Mouse (Mus musculus): ENCODE measurements at regions not wholly inside any gene's neighbourhood (a gene's known extent, or its start where the extent isn't known, plus 50 kb on each side); places are given as distances from the start of the nearest gene placed in this dataset.

GRCm38 (mm10) chr9:116293110-116293509 is 118.0 kb upstream of the Tgfbr2 start:
- intact Hi-C loops (cut with DNase I) = no loop called here
- no peak for DNase-seq

DNA sequence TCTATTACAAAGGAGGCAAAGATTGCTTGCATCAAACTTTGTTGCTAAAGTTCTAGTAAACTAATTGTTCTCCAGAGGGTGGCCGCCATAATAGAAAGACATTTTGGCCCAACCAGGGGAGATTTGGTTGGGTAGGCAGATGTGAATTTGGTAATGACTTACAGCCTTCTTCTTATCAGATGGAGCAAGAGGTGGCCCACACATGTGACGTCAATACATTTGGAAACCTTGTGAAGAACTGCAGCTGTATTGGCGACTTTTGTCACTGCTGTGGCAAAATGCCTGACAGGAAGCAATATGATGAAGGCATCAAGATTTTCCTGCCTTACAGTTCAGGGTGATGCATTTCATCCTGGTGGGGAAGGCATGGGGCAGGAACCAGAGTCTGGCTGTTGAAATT is 116.5 kb upstream of the Tgfbr2 start:
- no peak for DNase-seq
- intact Hi-C loops (cut with DNase I) = no loop called here

DNA sequence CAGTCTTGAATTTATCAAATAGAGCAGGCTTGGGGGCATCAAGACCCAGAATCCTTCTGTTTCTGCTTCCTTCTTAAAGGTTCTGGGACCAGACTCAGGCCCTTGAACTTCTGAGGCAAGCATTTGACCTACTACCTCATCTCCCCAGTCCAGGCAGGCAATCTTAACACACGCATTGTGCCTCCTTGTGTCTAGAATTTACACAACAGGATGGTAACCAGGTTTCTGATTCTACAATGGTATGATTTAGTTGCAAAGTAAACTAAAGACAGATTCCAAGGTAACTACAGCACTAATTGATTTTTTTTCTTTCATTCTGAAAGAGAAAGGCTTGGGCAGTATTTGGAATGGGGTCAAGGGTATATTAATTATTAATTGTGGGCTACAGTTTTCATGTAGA is 115.7 kb upstream of the Tgfbr2 start:
- no peak for DNase-seq
- intact Hi-C loops (cut with DNase I) = no loop called here

- DNase-seq = no peak
- intact Hi-C loops (cut with DNase I) = no loop called here
These were observed 110.7 kb upstream of the Tgfbr2 start for GRCm38 (mm10) chr9:116285691-116286431.

- intact Hi-C loops (cut with DNase I) = no loop called here
- DNase-seq = no peak
These were observed 108.8 kb upstream of the Tgfbr2 start for GRCm38 (mm10) chr9:116283790-116284526.

GRCm38 (mm10) chr9:116281654-116282053 is 106.5 kb upstream of the Tgfbr2 start:
- intact Hi-C loops (cut with DNase I) = no loop called here
- DNase-seq = no peak

GRCm38 (mm10) chr9:116280146-116280545 is 105.0 kb upstream of the Tgfbr2 start:
- DNase-seq = no peak
- intact Hi-C loops (cut with DNase I) = no loop called here

DNA sequence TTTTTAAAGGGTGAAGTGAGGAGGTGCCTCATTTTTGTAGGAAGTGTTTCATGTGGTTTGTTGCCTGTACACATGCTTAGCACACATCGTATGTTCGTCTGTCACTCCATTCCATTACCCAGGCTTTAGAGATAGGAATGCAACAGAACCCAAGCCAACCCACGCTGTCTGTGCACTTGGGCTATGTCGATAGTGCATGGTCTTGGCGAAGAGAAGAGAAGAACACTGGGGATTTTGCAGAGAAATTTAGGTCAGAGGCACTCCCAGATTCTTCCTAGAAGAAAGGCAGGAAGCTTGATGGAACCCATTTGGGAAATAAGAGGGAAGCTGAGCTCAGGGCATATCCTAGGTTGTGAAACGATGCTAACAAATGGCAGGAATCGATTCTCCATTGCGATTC is 103.7 kb upstream of the Tgfbr2 start:
- no peak for DNase-seq
- intact Hi-C loops (cut with DNase I) = no loop called here

- intact Hi-C loops (cut with DNase I) = no loop called here
- no peak for DNase-seq
These were observed 102.6 kb upstream of the Tgfbr2 start for GRCm38 (mm10) chr9:116277736-116278135.

DNA sequence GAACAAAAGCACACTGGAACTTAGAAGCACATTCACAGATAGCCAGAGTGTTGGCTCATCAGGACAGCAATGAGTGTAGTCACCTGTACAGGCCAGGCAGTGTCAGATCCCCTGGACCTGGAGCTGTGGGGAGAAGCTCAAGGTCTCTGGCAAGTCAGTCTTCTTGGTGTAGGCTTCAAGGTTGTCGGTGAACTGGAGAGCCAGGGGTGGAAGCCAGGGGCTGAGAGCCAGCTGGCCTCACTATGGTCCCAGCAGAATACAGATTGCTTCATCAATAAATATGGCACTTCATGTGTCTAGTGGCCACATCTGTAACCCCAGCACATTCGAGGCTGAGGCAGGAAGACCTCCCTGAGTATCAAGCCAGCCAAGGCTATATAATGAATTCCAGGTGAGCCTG is 101.0 kb upstream of the Tgfbr2 start:
- intact Hi-C loops (cut with DNase I) = no loop called here
- DNase-seq = no peak

GRCm38 (mm10) chr9:116272446-116272845 is 97.3 kb upstream of the Tgfbr2 start:
- no peak for DNase-seq
- intact Hi-C loops (cut with DNase I) = no loop called here

GRCm38 (mm10) chr9:116270417-116270828 is 95.3 kb upstream of the Tgfbr2 start:
- intact Hi-C loops (cut with DNase I) = no loop called here
- no peak for DNase-seq

- intact Hi-C loops (cut with DNase I) = no loop called here
- DNase-seq = no peak
These were observed 92.3 kb upstream of the Tgfbr2 start for GRCm38 (mm10) chr9:116267411-116267810.

DNA sequence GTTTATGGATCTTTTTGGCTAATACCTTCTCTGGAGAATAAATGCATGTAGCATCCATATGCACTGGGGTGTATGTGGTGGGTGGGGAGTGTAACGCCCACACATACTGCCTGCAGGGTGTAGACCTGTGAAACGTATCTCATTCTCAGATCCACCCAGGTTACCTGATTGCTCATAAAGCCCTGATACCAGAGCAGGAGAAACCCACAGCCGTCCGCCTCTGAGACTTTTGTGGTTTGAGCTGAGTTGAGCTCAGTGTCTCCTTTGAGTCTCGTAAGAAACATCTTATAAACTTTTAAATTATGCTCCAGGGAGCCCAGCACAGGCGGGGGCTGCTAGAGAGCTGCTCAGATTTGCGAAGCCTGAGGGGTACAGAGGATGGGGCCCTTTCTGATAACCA is 88.7 kb upstream of the Tgfbr2 start:
- intact Hi-C loops (cut with DNase I) = no loop called here
- DNase-seq = no peak

DNA sequence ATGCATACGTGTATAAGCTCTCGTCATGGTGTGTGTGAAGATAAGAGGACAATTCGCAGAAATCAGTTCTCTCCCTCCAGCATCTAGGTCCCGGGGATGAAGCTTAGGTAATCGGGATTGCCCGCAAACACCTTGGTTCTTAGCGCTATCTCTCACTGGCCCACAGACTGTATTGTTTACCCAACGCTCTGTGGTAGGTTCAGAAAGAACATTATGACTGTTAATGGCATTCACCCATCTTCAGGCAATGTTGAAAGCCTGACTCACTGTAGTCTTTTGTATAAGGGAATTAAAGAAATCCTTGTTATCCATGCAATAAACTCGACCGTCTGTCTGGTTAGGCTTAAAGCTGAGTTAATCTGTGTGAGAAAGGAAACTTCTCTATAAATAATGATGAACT is 84.4 kb upstream of the Tgfbr2 start:
- no peak for DNase-seq
- intact Hi-C loops (cut with DNase I) = no loop called here

- DNase-seq = no peak
- intact Hi-C loops (cut with DNase I) = no loop called here
These were observed 78.4 kb upstream of the Tgfbr2 start for GRCm38 (mm10) chr9:116253546-116253945.

DNA sequence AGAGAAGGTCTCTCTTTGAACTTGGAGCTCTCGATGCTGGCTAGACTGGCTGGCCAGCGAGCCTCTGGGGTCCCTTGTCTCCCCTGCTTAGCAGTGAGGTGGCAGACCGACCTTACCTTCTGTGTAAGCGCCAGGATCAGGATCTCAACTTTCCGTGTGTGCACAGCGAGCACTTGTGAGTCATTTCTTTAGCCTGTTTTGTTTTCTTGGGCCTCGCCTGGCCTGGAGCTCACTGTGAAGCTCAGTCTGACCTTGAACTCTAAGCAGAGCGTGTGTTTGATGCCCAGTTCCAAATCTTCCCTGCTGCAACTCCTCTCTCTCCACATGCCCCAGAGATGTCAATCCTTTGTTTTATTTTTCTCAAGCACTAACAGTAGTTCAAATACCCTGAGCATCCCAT is 77.6 kb upstream of the Tgfbr2 start:
- DNase-seq = no peak
- intact Hi-C loops (cut with DNase I) = no loop called here

DNA sequence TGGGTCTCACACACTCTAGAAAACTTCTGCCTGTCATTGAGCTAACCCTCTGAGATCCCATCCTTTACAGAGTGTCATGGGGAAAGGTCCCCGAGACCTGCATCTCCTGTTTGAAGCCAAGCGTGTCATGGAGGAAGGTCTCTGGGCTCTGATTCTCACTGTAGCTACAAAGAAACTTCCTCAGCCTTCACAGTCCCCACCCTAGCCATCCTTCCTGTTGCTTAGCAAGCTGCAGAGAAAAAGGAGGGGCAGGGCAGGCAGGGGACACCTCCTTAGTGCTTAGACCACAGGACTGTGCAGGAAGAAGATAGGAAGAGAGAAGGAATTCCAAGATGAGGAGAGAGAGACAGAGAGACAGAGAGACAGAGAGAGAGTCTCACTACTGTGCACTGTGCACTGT is 74.6 kb upstream of the Tgfbr2 start:
- no peak for DNase-seq
- intact Hi-C loops (cut with DNase I) = no loop called here

GRCm38 (mm10) chr9:116245136-116245535 is 70.0 kb upstream of the Tgfbr2 start:
- intact Hi-C loops (cut with DNase I) = no loop called here
- DNase-seq = no peak

DNA sequence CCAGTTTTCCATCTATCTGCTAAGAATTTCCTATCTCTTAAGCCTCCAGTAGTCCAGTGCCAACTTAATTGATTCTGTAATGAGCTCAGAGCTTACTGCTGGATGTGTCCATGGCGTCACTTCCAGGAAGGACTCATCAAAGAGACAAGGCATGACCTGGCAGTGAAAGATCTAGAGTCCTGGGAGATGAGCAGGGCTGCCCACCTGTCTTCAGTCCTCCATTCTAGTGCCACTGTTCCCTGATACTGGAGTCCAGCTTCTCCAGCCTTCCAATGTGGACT is 69.4 kb upstream of the Tgfbr2 start:
- intact Hi-C loops (cut with DNase I) = no loop called here

GRCm38 (mm10) chr9:116243775-116244618 is 68.8 kb upstream of the Tgfbr2 start:
- intact Hi-C loops (cut with DNase I) = no loop called here
- DNase-seq = no peak

More for the DNA sequence above, 69.4 kb upstream of the Tgfbr2 start:
- DNase-seq = no peak

Measured in left cerebral cortex, postnatal 4 days (tissue).